Mouse (Mus musculus) c-Kit-positive CD71-negative TER-119-negative erythroid progenitor cells, embryonic 14.5 days (primary cell): Measurements from ENCODE around the gene Vmn1r227.

Experiments used
- DNase-seq: peaks from one replicate; pipeline ENCODE4 v3.0.0-alpha.2; 2013; ENCODE audit warnings: low read depth

Vmn1r227 gene

GRCm38 (mm10) chr17:20729543-20729942, at the start of gene Vmn1r227:
TSS of gene Vmn1r227 (plus strand) at chr17:20729843.
- no peak for DNase-seq

GRCm38 (mm10) chr17:20682543-20682942, 47.1 kb upstream of the Vmn1r227 start, which contains the start of gene Vmn1r226:
TSS of gene Vmn1r226 (plus strand) at chr17:20682843.
- no peak for DNase-seq

- no peak for DNase-seq
These were observed 56.4 kb downstream of the Vmn1r227 start, which contains the start of gene Vmn1r228 for GRCm38 (mm10) chr17:20786057-20786456. TSS of gene Vmn1r228 (minus strand) at chr17:20786157.
